Mouse (Mus musculus) stomach, postnatal 0 days (tissue): ENCODE results near the gene Fmn2.

Source experiments
- CTCF ChIP-seq: IDR thresholded peaks from 2 replicates; pipeline ENCODE4 v1.5.1; 2016; ENCODE audit warnings: antibody characterized with exemption, low read depth, mild to moderate bottlenecking, moderate library complexity
- EP300 ChIP-seq: optimal IDR thresholded peaks from 2 replicates; pipeline ENCODE3; 2016; ENCODE audit warnings: antibody characterized with exemption

GRCm38 (mm10) chr1:174738958-174739357 lies 237.3 kb downstream of the Fmn2 start:
- no peak for TF ChIP-seq EP300
- TF ChIP-seq CTCF: no peak
